Mouse (Mus musculus): ENCODE measurements around the gene Lmbrd1.
"Not testable (repeated sequence)": the region's sequence is repeated elsewhere in the genome, so short reads cannot be mapped to it uniquely, and the experiment has no call there.

DNA sequence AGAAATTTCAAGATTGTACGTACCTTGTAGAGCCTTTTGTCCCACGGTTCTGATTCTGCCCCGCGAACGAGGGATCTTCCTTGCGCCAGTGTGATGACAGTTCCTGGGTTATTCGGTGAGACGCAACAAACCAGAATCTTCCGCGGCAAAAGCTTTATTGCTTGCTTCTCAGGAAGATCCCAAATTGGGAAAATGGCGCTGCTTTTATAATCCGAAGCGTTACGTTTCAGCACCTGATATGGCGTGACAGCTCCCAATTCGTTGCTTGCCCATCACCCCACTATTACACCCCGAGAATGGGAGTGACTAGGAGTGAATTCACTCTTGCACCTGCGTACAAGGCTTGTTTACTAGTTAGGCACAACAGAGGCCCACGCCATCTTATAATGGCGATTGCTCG lies 129.5 kb downstream of the Lmbrd1 start:
- TF ChIP-seq POLR2A (IDR thresholded peaks at IDR 0.05; ENCODE audit: low read depth, low read length); CTCF (IDR thresholded peaks at IDR 0.05; ENCODE audit: extremely low read depth, insufficient read length, insufficient replicate concordance, low read depth, low read length): not testable (repeated sequence)

Data from small intestine, adult 2 months (tissue).